Mouse (Mus musculus): Measurements from ENCODE around the gene Golm1.

GRCm38 (mm10) chr13:59604511-59604910, 71.1 kb downstream of the Golm1 start:
- no peak for TF ChIP-seq CTCF (IDR thresholded peaks at IDR 0.05; ENCODE audit: insufficient read depth, low read depth, low read length)
- TF ChIP-seq POLR2A (IDR thresholded peaks at IDR 0.05; ENCODE audit: insufficient read depth, low read depth, low read length) = no peak

All from olfactory bulb, adult 2 months (tissue).